Mouse (Mus musculus) CH12.LX (cell line): ENCODE results near the gene Pcyox1. TPM values are rescaled to one million over a fixed set of nuclear protein-coding genes. Genes with fewer than 3 reads are reported as not detected.

Source experiments
- DNase-seq: peaks from one replicate; pipeline ENCODE4 v3.0.0-alpha.2; 2013; ENCODE audit errors: extremely low read depth
- H3K27ac ChIP-seq: 2 replicates; pipeline ENCODE4 v1.5.1; 2012; ENCODE audit warnings: low read depth, mild to moderate bottlenecking, control low read depth, moderate library complexity; ENCODE audit not compliant: insufficient read depth
- H3K27me3 ChIP-seq: replicated peaks from 2 replicates; pipeline ENCODE3; 2012; ENCODE audit warnings: inconsistent platforms
- H3K36me3 ChIP-seq, 2 experiments: replicated peaks in 1 of 2; 2 replicates each; pipeline versions ENCODE3 to v1.6.1; 2012; ENCODE audit warnings: inconsistent platforms in 1 of 2, low read length in 1 of 2, mild to moderate bottlenecking in 1 of 2, mixed read lengths in 1 of 2, moderate library complexity in 1 of 2; ENCODE audit not compliant: control insufficient read depth in 1 of 2, insufficient read depth in 1 of 2
- H3K4me1 ChIP-seq, 2 experiments: 2 replicates each; pipeline ENCODE4 v1.6.1; 2012; ENCODE audit warnings: inconsistent platforms in 1 of 2, moderate library complexity in 1 of 2; ENCODE audit not compliant: insufficient read depth in 2 of 2, control insufficient read depth in 1 of 2
- H3K4me2 ChIP-seq: 2 replicates; pipeline ENCODE4 v1.6.1; 2012; ENCODE audit warnings: low read depth, mild to moderate bottlenecking, control low read depth; ENCODE audit not compliant: poor library complexity, insufficient read depth, severe bottlenecking
- H3K4me3 ChIP-seq, 3 experiments: fragments of 150-350 bp in 1 of 3; sonication (generic) in 1 of 3; replicated peaks in 1 of 3; 2 replicates each; pipeline versions ENCODE3 to v1.5.1; 2011 to 2012; ENCODE audit warnings: low read depth in 2 of 3, low read length in 2 of 3, mild to moderate bottlenecking in 2 of 3, moderate library complexity in 2 of 3, control low read depth in 1 of 3, improper control_type of control experiment in 1 of 3, inconsistent platforms in 1 of 3, mixed read lengths in 1 of 3; ENCODE audit not compliant: poor library complexity in 1 of 3
- H3K79me2 ChIP-seq: replicated peaks from 2 replicates; pipeline ENCODE4 v1.6.1; 2012; ENCODE audit warnings: mild to moderate bottlenecking, moderate library complexity; ENCODE audit not compliant: control insufficient read depth, poor library complexity, insufficient read depth, severe bottlenecking; ENCODE audit errors: extremely low read depth
- H3K9ac ChIP-seq: 2 replicates; pipeline ENCODE4 v1.6.1; 2012; ENCODE audit warnings: low read depth, mild to moderate bottlenecking, control low read depth, moderate library complexity; ENCODE audit not compliant: insufficient read depth
- H3K9me3 ChIP-seq: replicated peaks from 2 replicates; pipeline ENCODE3; 2012; ENCODE audit warnings: low read length, inconsistent platforms, mixed read lengths
- BHLHE40 ChIP-seq: IDR thresholded peaks from 2 replicates; pipeline ENCODE4 v1.6.1; 2011; ENCODE audit warnings: mild to moderate bottlenecking, low read depth, low read length, improper control_type of control experiment
- CHD1 ChIP-seq: IDR thresholded peaks from 2 replicates; pipeline ENCODE4 v1.6.1; 2012; ENCODE audit warnings: low read depth, low read length, improper control_type of control experiment, inconsistent platforms
- CHD2 ChIP-seq: IDR thresholded peaks from 2 replicates; pipeline ENCODE4 v1.6.1; 2011; ENCODE audit warnings: low read length, improper control_type of control experiment
- CTCF ChIP-seq, 2 experiments: IDR thresholded peaks in 1 of 2; conservative IDR thresholded peaks in 1 of 2; 2 replicates each; pipeline ENCODE4 v1.5.1; 2011 to 2012; ENCODE audit warnings: low read depth in 2 of 2, low read length in 2 of 2, improper control_type of control experiment in 1 of 2, inconsistent platforms in 1 of 2, mild to moderate bottlenecking in 1 of 2, moderate library complexity in 1 of 2
- ELF1 ChIP-seq: IDR thresholded peaks from 2 replicates; pipeline ENCODE4 v1.6.1; 2014; ENCODE audit warnings: low read depth, mild to moderate bottlenecking, inconsistent platforms, low read length, improper control_type of control experiment
- JUN ChIP-seq: IDR thresholded peaks from 2 replicates; pipeline ENCODE4 v1.6.1; 2011; ENCODE audit warnings: low read depth, mild to moderate bottlenecking, low read length, improper control_type of control experiment, moderate library complexity; ENCODE audit not compliant: insufficient read depth
- MAFK ChIP-seq: IDR thresholded peaks from 2 replicates; pipeline ENCODE4 v1.6.1; 2011; ENCODE audit warnings: low read length, improper control_type of control experiment; ENCODE audit not compliant: insufficient replicate concordance
- MAX ChIP-seq: IDR thresholded peaks from 2 replicates; pipeline ENCODE4 v1.6.1; 2011; ENCODE audit warnings: low read length, improper control_type of control experiment
- MXI1 ChIP-seq: IDR thresholded peaks from 2 replicates; pipeline ENCODE4 v1.6.1; 2011; ENCODE audit warnings: mild to moderate bottlenecking, low read depth, low read length, improper control_type of control experiment
- MYC ChIP-seq: IDR thresholded peaks from 2 replicates; pipeline ENCODE4 v1.6.1; 2011; ENCODE audit warnings: low read depth, mild to moderate bottlenecking, improper control_type of control experiment, low read length
- POLR2A ChIP-seq: IDR thresholded peaks from 2 replicates; pipeline ENCODE4 v1.6.1; 2011; ENCODE audit warnings: low read depth, mild to moderate bottlenecking, improper control_type of control experiment, low read length
- POLR2AphosphoS2 ChIP-seq: IDR thresholded peaks from 2 replicates; pipeline ENCODE4 v1.6.1; 2011; ENCODE audit warnings: low read depth, low read length, improper control_type of control experiment
- RCOR1 ChIP-seq: conservative IDR thresholded peaks from 2 replicates; pipeline ENCODE4 v1.6.1; 2012; ENCODE audit warnings: low read depth, mild to moderate bottlenecking, inconsistent platforms, low read length, improper control_type of control experiment
- SMC3 ChIP-seq: IDR thresholded peaks from 2 replicates; pipeline ENCODE4 v1.6.1; 2011; ENCODE audit warnings: low read depth, low read length, improper control_type of control experiment
- UBTF ChIP-seq: IDR thresholded peaks from 2 replicates; pipeline ENCODE4 v1.6.1; 2012; ENCODE audit warnings: low read depth, mild to moderate bottlenecking, inconsistent platforms, low read length, improper control_type of control experiment, moderate library complexity
- USF2 ChIP-seq: conservative IDR thresholded peaks from 2 replicates; pipeline ENCODE4 v1.6.1; 2011; ENCODE audit warnings: low read depth, low read length, improper control_type of control experiment
- ZC3H11A ChIP-seq: IDR thresholded peaks from 2 replicates; pipeline ENCODE4 v1.6.1; 2012; ENCODE audit warnings: low read depth, mild to moderate bottlenecking, inconsistent platforms, low read length, improper control_type of control experiment
- ZKSCAN1 ChIP-seq: IDR thresholded peaks from 2 replicates; pipeline ENCODE4 v1.6.1; 2012; ENCODE audit warnings: low read depth, inconsistent platforms, low read length, improper control_type of control experiment, borderline replicate concordance
- ZMIZ1 ChIP-seq: IDR thresholded peaks from 2 replicates; pipeline ENCODE4 v1.6.1; 2012; ENCODE audit warnings: low read depth, mild to moderate bottlenecking, inconsistent platforms, low read length, improper control_type of control experiment
- ZNF384 ChIP-seq: IDR thresholded peaks from 2 replicates; pipeline ENCODE4 v1.6.1; 2012; ENCODE audit warnings: low read depth, low read length, improper control_type of control experiment, inconsistent platforms
- dilution Hi-C: fragments of 300-500 bp; cut with MboI; formaldehyde crosslinking; loops from 2 replicates; pipeline ENCODE4 v1.14.3; 2020; ENCODE audit warnings: low sequenced_read_pairs; ENCODE audit not compliant: extremely low pct_unique_long_range_greater_than_20kb, extremely low pct_ligation_motif_present
- in situ Hi-C: fragments of 300-500 bp; cut with MboI; formaldehyde crosslinking; loops from 3 replicates; pipeline ENCODE4 v1.14.3; 2019; ENCODE audit warnings: low sequenced_read_pairs, low pct_ligation_motif_present, low pct_unique_long_range_greater_than_20kb, mixed read lengths
- polyA plus RNA-seq: library from polyadenylated mRNA; unstranded; fragments of >175 nt; gene quantifications from 2 replicates; pipeline ENCODE4 v1.2.1, GENCODE M21; 2012; ENCODE audit warnings: low read depth; ENCODE audit not compliant: insufficient read length
- total RNA-seq, 2 experiments: library from RNA; depleted of rRNA; stranded (reverse); fragments of 300-350 nt in 1 of 2; fragments of >200 nt in 1 of 2; gene quantifications; 2 replicates each; pipeline ENCODE4 v1.2.3; 2012 to 2014

The Pcyox1 gene
- total and polyA plus RNA-seq, 3 experiments: 8.7 to 12.9 (median 12.8) TPM

- Histone ChIP-seq H3K79me2 (no peaks in the 10 kb centered on the region), H3K9me3 (no peaks in the 10 kb centered on the region), H3K9ac (no peak overlapping the region), H3K36me3 (peaks cover 49 to 81% of the 10 kb centered on the region in 2 experiments)
- DNase-seq: peak; percentile 51
- dilution Hi-C loops: no loop called here
- peak; percentile 33 to 76; a peak in 3 of 4 replicates for TF ChIP-seq CTCF (conservative IDR thresholded peaks at IDR 0.05 in 1 of 2, IDR thresholded peaks at IDR 0.05 in 1 of 2; ENCODE audit: low read depth in 2 of 2, low read length in 2 of 2)
- TF ChIP-seq ELF1: no peak
- no peak for TF ChIP-seq ZMIZ1
- TF ChIP-seq, all 38 proteins: peak for 1
- in situ Hi-C loops: no loop called here
- Histone ChIP-seq H3K27ac (no peak overlapping the region), H3K4me2 (no peak overlapping the region), H3K4me1 (no peaks in the 10 kb centered on the region), H3K27me3 (no peaks in the 10 kb centered on the region), H3K4me3 (no peak overlapping the region)
These were observed 23.5 kb upstream of the Pcyox1 start for GRCm38 (mm10) chr6:86420491-86420890.

- H3K9me3 ChIP-seq: no peaks in the 10 kb centered on the region
- H3K36me3 ChIP-seq: peaks cover 43 to 77% of the 10 kb centered on the region in 2 experiments
- H3K4me3 ChIP-seq: no peak overlapping the region
- TF ChIP-seq SMC3 (no peak), MAX (no peak), MXI1 (no peak), CTCF (conservative IDR thresholded peaks at IDR 0.05 in 1 of 2, IDR thresholded peaks at IDR 0.05 in 1 of 2; ENCODE audit: low read depth in 2 of 2, low read length in 2 of 2) (no peak), CHD1 (no peak), USF2 (no peak), ZC3H11A (no peak), ZKSCAN1 (no peak), BHLHE40 (no peak), CHD2 (no peak)
- TF ChIP-seq, all 38 proteins: peak for 0
- no peaks in the 10 kb centered on the region for H3K4me1 ChIP-seq
- no peaks in the 10 kb centered on the region for H3K27me3 ChIP-seq
- H3K4me2 ChIP-seq: no peak overlapping the region
- dilution Hi-C loops: no loop called here
- in situ Hi-C loops: no loop called here
- no peaks in the 10 kb centered on the region; the same call in 1 of the 2 replicates for H3K79me2 ChIP-seq
- no peak for DNase-seq
- H3K27ac ChIP-seq: no peak overlapping the region
- H3K9ac ChIP-seq: no peak overlapping the region
These were observed 22.3 kb upstream of the Pcyox1 start for GRCm38 (mm10) chr6:86419239-86419638.

- H3K4me3 ChIP-seq: no peak overlapping the region
- dilution Hi-C loops: no loop called here
- H3K36me3 ChIP-seq: peaks cover 42 to 79% of the 10 kb centered on the region in 2 experiments
- no peak overlapping the region for H3K27ac ChIP-seq
- H3K9me3 ChIP-seq: no peaks in the 10 kb centered on the region
- H3K9ac ChIP-seq: no peak overlapping the region
- DNase-seq: no peak
- in situ Hi-C loops: no loop called here
- TF ChIP-seq ELF1: no peak
- TF ChIP-seq RCOR1: no peak
- no peak for TF ChIP-seq MAX
- no peak for TF ChIP-seq UBTF
- TF ChIP-seq JUN: no peak
- TF ChIP-seq POLR2AphosphoS2: no peak
- no peak for TF ChIP-seq MAFK
- TF ChIP-seq MYC: no peak
- TF ChIP-seq MXI1: no peak
- TF ChIP-seq POLR2A: no peak
- TF ChIP-seq ZNF384: no peak
- TF ChIP-seq, all 38 proteins: peak for 0
- Histone ChIP-seq H3K79me2 (no peaks in the 10 kb centered on the region; the same call in 1 of the 2 replicates), H3K27me3 (no peaks in the 10 kb centered on the region), H3K4me2 (no peak overlapping the region), H3K4me1 (no peaks in the 10 kb centered on the region)
These were observed 21.8 kb upstream of the Pcyox1 start for GRCm38 (mm10) chr6:86418711-86419110.
